Mouse (Mus musculus): Measurements from ENCODE around the gene Plppr3.

Gene Plppr3

GRCm38 (mm10) chr10:79819606-79820005 is 54.8 kb downstream of the Plppr3 start:
- no peak for DNase-seq (ENCODE audit: low read depth, low spot score)

GRCm38 (mm10) chr10:79818225-79818624 is 56.2 kb downstream of the Plppr3 start:
- no peak for DNase-seq (ENCODE audit: low read depth, low spot score)

GRCm38 (mm10) chr10:79817111-79817510 is 57.3 kb downstream of the Plppr3 start:
- no peak for DNase-seq (ENCODE audit: low read depth, low spot score)

GRCm38 (mm10) chr10:79815671-79816494 is 58.6 kb downstream of the Plppr3 start:
- no peak for DNase-seq (ENCODE audit: low read depth, low spot score)

- DNase-seq (ENCODE audit: low read depth, low spot score) = no peak
These were observed 60.1 kb downstream of the Plppr3 start for GRCm38 (mm10) chr10:79814271-79814842.

- DNase-seq (ENCODE audit: low read depth, low spot score) = peak; percentile 63
These were observed 62.4 kb downstream of the Plppr3 start for GRCm38 (mm10) chr10:79811736-79812637.
